In genomic region chr19:8131881-8132280, GRCm38 (mm10) we compare ENCODE assay signal across 40 mouse cellular contexts. TPM values are rescaled to one million over a fixed set of nuclear protein-coding genes. Genes with fewer than 3 reads are reported as not detected.
"Had no signal": no experiment of that assay in that cellular context is flagged by ENCODE, and none has a peak within 500 bp of the region (broad histone marks: within the 10 kb centered on the region; RNA-seq: fewer than 3 reads in every experiment).

TSS of gene Slc22a28 (minus strand) at chr19:8131982.

RNA-seq across cellular contexts. Expression of gene Slc22a28, which starts in this region (rescaled TPM):
- total RNA-seq: left cerebral cortex, adult 8-10 months; left cerebral cortex, postnatal 10 days; left cerebral cortex, postnatal 14 days; left cerebral cortex, postnatal 25 days; left cerebral cortex, postnatal 36 days; left cerebral cortex, postnatal 4 days; megakaryocyte progenitor cell, adult 5-6 weeks; megakaryocyte, adult 5-6 weeks; megakaryocyte-erythroid progenitor cell, adult 5-6 weeks; midbrain, postnatal 0 days; monocyte, adult 5-6 weeks had no signal
- polyA plus RNA-seq: limb, embryonic 10.5 days; limb, embryonic 11.5 days; limb, embryonic 12.5 days; limb, embryonic 13.5 days; limb, embryonic 14.5 days; limb, embryonic 15.5 days; liver, embryonic 11.5 days; liver, embryonic 12.5 days; liver, embryonic 13.5 days; liver, embryonic 14.5 days; liver, embryonic 15.5 days; liver, embryonic 16.5 days; liver, postnatal 0 days; lung, adult 2 months; lung, embryonic 14.5 days; lung, embryonic 15.5 days; lung, embryonic 16.5 days; lung, postnatal 0 days; macrophage; midbrain, embryonic 10.5 days; midbrain, embryonic 11.5 days; midbrain, embryonic 12.5 days; midbrain, embryonic 13.5 days; midbrain, embryonic 14.5 days; midbrain, embryonic 15.5 days; midbrain, embryonic 16.5 days; midbrain, postnatal 0 days; myocyte; neural tube, embryonic 11.5 days; neural tube, embryonic 12.5 days had no signal
